Mouse (Mus musculus) C2C12 (cell line): ENCODE measurements around the gene Car10. TPM values are rescaled to one million over a fixed set of nuclear protein-coding genes. Genes with fewer than 3 reads are reported as not detected.

Experiments used
- H3K27me3 ChIP-seq: one replicate; pipeline ENCODE4 v1.6.1; 2011; ENCODE audit not compliant: control insufficient read depth, insufficient read depth, insufficient read length
- H3K36me3 ChIP-seq: one replicate; pipeline ENCODE4 v1.6.1; 2011; ENCODE audit not compliant: control insufficient read depth, insufficient read depth
- H3K4me3 ChIP-seq: one replicate; pipeline ENCODE4 v1.5.1; 2011; ENCODE audit warnings: mild to moderate bottlenecking, control low read depth; ENCODE audit not compliant: poor library complexity, insufficient read depth, severe bottlenecking
- H3K79me2 ChIP-seq: one replicate; pipeline ENCODE4 v1.6.1; 2011; ENCODE audit not compliant: control insufficient read depth, insufficient read depth
- H3K79me3 ChIP-seq: one replicate; pipeline ENCODE4 v1.6.1; 2011; ENCODE audit warnings: low read depth, control low read depth
- H3ac ChIP-seq: one replicate; pipeline ENCODE3; 2011; ENCODE audit warnings: low read depth; ENCODE audit not compliant: control insufficient read depth, insufficient read length
- CEBPB ChIP-seq: IDR thresholded peaks from one replicate; pipeline ENCODE4 v1.6.1; 2011; ENCODE audit warnings: low read depth, mild to moderate bottlenecking, control low read depth, moderate library complexity
- CTCF ChIP-seq: IDR thresholded peaks from one replicate; pipeline ENCODE4 v1.5.1; 2011; ENCODE audit not compliant: control insufficient read depth, insufficient read depth, insufficient read length
- FOSL1 ChIP-seq: IDR thresholded peaks from one replicate; pipeline ENCODE4 v1.8.0; 2011; ENCODE audit warnings: mild to moderate bottlenecking, low read length; ENCODE audit not compliant: poor library complexity, insufficient read depth, severe bottlenecking
- MAX ChIP-seq: IDR thresholded peaks from one replicate; pipeline ENCODE4 v1.6.1; 2011; ENCODE audit warnings: mild to moderate bottlenecking, control low read depth
- MYOD1 ChIP-seq: IDR thresholded peaks from one replicate; pipeline ENCODE4 v1.6.1; 2011; ENCODE audit warnings: low read depth; ENCODE audit not compliant: control insufficient read depth, insufficient read length
- MYOG ChIP-seq: IDR thresholded peaks from one replicate; pipeline ENCODE4 v1.6.1; 2011; ENCODE audit not compliant: control insufficient read depth, insufficient read length; ENCODE audit errors: extremely low read depth
- USF1 ChIP-seq: IDR thresholded peaks from one replicate; pipeline ENCODE4 v1.6.1; 2011; ENCODE audit warnings: low read depth, mild to moderate bottlenecking, control low read depth, moderate library complexity
- polyA plus RNA-seq: library from polyadenylated mRNA; unstranded; fragments of >200 nt; fragmentation: generic; extraction: Trizol; gene quantifications from one replicate; pipeline ENCODE4 v1.2.1, GENCODE M21; 2012; ENCODE audit warnings: missing spikeins

The Car10 gene
- polyA plus RNA-seq, 1 experiment, result not detected

DNA sequence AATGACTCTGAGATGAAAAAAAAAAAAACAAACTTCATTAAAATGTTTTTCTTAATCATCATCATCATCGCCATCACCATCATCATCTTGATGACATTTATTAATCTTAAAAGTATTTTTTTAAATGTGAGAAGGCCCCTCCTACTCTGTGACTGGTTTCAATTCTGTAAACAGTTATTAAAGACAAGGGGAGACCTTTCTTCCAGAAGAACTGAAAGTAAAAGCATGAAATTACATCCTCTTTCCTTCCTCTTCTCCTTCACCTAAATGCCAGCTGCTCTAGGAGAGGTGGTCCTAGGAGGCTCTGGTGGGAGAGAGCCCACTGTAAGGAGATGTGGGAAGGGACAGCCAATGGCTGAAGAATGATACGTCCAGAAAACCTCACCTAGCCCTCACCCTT is 415.0 kb downstream of the Car10 start:
- Histone ChIP-seq H3K79me3 (no peaks in the 10 kb centered on the region), H3ac (no peak overlapping the region), H3K36me3 (no peaks in the 10 kb centered on the region), H3K79me2 (no peaks in the 10 kb centered on the region), H3K4me3 (no peak overlapping the region), H3K27me3 (no peaks in the 10 kb centered on the region)
- TF ChIP-seq MYOG (no peak), CTCF (no peak), FOSL1 (no peak), MYOD1 (no peak), CEBPB (no peak), USF1 (no peak), MAX (no peak)

DNA sequence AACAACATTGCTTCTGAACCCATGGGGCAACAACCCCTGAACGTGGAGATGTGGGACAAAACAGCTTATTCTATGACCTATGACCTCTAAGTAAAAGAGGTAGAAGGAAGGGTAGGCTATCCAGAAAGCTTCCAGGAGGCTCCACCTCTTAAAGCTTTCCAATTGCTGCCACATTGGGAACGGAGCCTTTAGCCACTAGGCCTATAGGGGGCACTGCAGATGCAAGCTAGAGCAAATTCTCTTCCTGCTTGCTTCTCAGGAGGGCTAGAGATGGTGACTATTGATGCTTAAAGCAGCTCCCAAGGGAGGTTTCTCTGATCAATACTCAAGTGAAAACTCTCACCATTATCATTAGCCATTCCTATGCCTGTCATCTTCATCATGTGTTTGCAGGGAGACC is 416.6 kb downstream of the Car10 start:
- no peak for TF ChIP-seq MYOG
- TF ChIP-seq FOSL1, result no peak
- no peak for TF ChIP-seq CEBPB
- Histone ChIP-seq H3K36me3 (no peaks in the 10 kb centered on the region), H3K79me3 (no peaks in the 10 kb centered on the region), H3K79me2 (no peaks in the 10 kb centered on the region), H3K27me3 (no peaks in the 10 kb centered on the region), H3K4me3 (no peak overlapping the region), H3ac (no peak overlapping the region)

DNA sequence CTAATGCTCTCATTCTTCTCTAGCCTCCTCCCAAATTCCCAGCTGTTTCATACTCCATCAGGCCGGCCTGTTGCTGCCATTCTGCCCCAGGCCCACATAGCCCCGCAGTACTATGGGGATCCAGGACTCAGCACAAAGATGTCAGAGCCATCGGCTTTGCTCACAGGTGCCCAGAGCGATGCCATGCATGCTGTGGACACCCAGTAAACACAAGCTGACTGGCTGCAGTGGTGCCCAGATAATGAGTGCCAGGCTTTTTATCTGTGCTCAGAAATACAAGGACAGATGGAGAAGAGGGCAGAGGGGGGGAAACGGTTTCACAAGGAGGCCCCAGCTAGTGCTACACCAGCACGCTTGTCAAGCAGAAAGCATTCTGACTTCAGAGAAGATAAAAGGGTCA is 417.7 kb downstream of the Car10 start:
- H3K36me3 ChIP-seq, result no peaks in the 10 kb centered on the region
- no peak overlapping the region for H3ac ChIP-seq
- no peak overlapping the region for H3K4me3 ChIP-seq
- no peaks in the 10 kb centered on the region for H3K27me3 ChIP-seq
- H3K79me2 ChIP-seq, result no peaks in the 10 kb centered on the region
- H3K79me3 ChIP-seq, result no peaks in the 10 kb centered on the region
- TF ChIP-seq MAX, result no peak
- TF ChIP-seq CTCF, result no peak
- no peak for TF ChIP-seq USF1
- TF ChIP-seq MYOG, result no peak
- no peak for TF ChIP-seq FOSL1
- no peak for TF ChIP-seq MYOD1
- no peak for TF ChIP-seq CEBPB

DNA sequence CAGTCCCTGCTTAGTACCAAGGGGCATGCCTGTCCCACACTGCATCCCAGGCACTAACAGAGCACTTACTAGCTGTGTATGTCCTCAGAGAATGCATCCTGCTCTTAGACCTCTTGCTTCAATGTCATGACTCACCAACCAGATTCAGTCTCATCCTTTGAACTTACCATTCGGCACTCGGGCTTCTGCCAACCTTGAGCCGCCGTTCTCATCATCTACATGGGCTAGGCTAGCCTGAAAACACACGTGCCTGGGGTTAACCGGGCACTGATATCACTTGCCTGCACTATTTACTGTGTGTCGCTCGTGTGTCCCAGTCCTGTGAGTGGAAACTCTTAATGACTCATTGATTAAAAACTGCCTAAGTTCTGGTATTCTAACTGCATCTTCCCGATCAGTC is 418.4 kb downstream of the Car10 start:
- Histone ChIP-seq H3K4me3 (no peak overlapping the region), H3ac (no peak overlapping the region), H3K27me3 (no peaks in the 10 kb centered on the region), H3K36me3 (no peaks in the 10 kb centered on the region), H3K79me2 (no peaks in the 10 kb centered on the region), H3K79me3 (no peaks in the 10 kb centered on the region)
- no peak for TF ChIP-seq FOSL1
- no peak for TF ChIP-seq MYOD1
- TF ChIP-seq MYOG, result no peak
- no peak for TF ChIP-seq USF1
- no peak for TF ChIP-seq CEBPB

DNA sequence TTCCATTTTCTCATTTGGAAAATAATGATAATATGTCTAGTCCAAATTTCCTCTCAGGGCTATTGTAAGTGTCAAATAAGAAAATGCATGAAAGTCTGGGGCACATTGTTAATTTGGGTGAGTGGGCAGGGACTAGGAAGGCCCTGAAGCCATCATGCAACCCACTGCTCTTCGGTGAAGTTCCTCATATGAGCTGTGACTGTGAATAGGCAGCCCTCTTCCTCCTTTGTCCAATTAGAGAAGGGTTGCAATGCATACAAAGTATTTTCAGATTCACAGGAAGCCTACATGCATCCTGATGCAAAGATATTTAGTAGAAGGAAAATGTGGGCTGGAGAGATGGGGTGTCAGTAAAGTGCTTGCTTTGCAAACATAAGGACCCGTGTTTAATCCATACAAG is 419.1 kb downstream of the Car10 start:
- Histone ChIP-seq H3K79me2 (no peaks in the 10 kb centered on the region), H3K27me3 (no peaks in the 10 kb centered on the region), H3K4me3 (no peak overlapping the region), H3ac (no peak overlapping the region), H3K36me3 (no peaks in the 10 kb centered on the region), H3K79me3 (no peaks in the 10 kb centered on the region)
- TF ChIP-seq FOSL1 (no peak), CTCF (no peak), MYOD1 (no peak), MYOG (no peak), MAX (no peak), USF1 (no peak)

DNA sequence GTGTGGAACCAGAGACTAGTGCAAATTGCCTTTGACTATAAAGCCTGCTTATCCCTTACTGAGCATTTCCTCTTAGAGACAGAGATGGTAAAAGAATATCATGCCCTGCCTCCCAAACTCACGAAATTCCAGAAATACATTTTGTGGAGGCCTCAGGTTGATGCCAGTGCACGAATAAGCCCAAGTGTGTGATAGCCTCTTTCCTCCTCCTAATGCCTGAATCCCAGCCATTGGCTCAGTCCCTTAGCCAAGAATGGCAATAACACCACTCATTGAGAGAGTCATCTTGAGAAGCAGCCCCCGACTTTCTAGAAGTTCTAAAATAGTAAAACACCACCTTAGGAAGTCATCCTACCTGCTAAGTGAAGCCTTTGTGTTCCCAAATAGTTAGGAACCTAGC is 424.7 kb downstream of the Car10 start:
- H3ac ChIP-seq, result no peak overlapping the region
- H3K36me3 ChIP-seq, result no peaks in the 10 kb centered on the region
- no peak overlapping the region for H3K4me3 ChIP-seq
- H3K79me2 ChIP-seq, result no peaks in the 10 kb centered on the region
- TF ChIP-seq MYOD1 (no peak), CTCF (no peak), FOSL1 (no peak), CEBPB (no peak), USF1 (no peak), MYOG (no peak), MAX (no peak)
- H3K79me3 ChIP-seq, result no peaks in the 10 kb centered on the region
- no peaks in the 10 kb centered on the region for H3K27me3 ChIP-seq
